Mouse (Mus musculus) midbrain, embryonic 15.5 days (tissue): Measurements from ENCODE around the gene Inca1. TPM values are rescaled to one million over a fixed set of nuclear protein-coding genes. Genes with fewer than 3 reads are reported as not detected.

ENCODE experiments used
- ATAC-seq: fragments of 200-750 bp; cut with Nextera tagmentation; replicated peaks from 2 replicates; pipeline ENCODE4 v1.8.0; 2017; ENCODE audit warnings: moderate TSS enrichment
- H3K27ac ChIP-seq: fragments of 300-500 bp; sonication (generic); 2 replicates; pipeline ENCODE4 v1.5.1; 2015; ENCODE audit warnings: mild to moderate bottlenecking, inconsistent platforms
- H3K27me3 ChIP-seq: fragments of 300-500 bp; sonication (generic); replicated peaks from 2 replicates; pipeline ENCODE4 v1.6.1; 2015; ENCODE audit warnings: inconsistent platforms
- H3K36me3 ChIP-seq: fragments of 300-500 bp; sonication (generic); replicated peaks from 2 replicates; pipeline ENCODE4 v1.6.1; 2015; ENCODE audit warnings: inconsistent platforms
- H3K4me1 ChIP-seq: fragments of 300-500 bp; sonication (generic); 2 replicates; pipeline ENCODE4 v1.6.1; 2015; ENCODE audit warnings: inconsistent platforms
- H3K4me2 ChIP-seq: fragments of 300-500 bp; sonication (generic); 2 replicates; pipeline ENCODE4 v1.6.1; 2015; ENCODE audit warnings: inconsistent platforms, mild to moderate bottlenecking, moderate library complexity
- H3K4me3 ChIP-seq: fragments of 300-500 bp; sonication (generic); 2 replicates; pipeline ENCODE4 v1.5.1; 2015; ENCODE audit warnings: mild to moderate bottlenecking, inconsistent platforms
- H3K9ac ChIP-seq: fragments of 300-500 bp; sonication (generic); 2 replicates; pipeline ENCODE4 v1.6.1; 2015; ENCODE audit warnings: mild to moderate bottlenecking, inconsistent platforms
- H3K9me3 ChIP-seq: fragments of 300-500 bp; sonication (generic); 2 replicates; pipeline ENCODE4 v1.6.1; 2016; ENCODE audit warnings: inconsistent platforms
- WGBS: fragments of 180-500 bp; shearing (Covaris S2); methylation state at CpG from one replicate; pipeline ENCODE4 v1.1.7; 2015; ENCODE audit warnings: mixed read lengths; 5-methylcytosine and 5-hydroxymethylcytosine counted together
- polyA plus RNA-seq: library from polyadenylated mRNA; unstranded; fragments of >200 nt; fragmentation: Nextera tagmentation; extraction: Ambion mirVana; gene quantifications from 2 replicates; pipeline ENCODE4 v1.2.1, GENCODE M21; 2015

Gene Inca1
- polyA plus RNA-seq, 1 experiment from 2014 or later, result 1.7 TPM

DNA sequence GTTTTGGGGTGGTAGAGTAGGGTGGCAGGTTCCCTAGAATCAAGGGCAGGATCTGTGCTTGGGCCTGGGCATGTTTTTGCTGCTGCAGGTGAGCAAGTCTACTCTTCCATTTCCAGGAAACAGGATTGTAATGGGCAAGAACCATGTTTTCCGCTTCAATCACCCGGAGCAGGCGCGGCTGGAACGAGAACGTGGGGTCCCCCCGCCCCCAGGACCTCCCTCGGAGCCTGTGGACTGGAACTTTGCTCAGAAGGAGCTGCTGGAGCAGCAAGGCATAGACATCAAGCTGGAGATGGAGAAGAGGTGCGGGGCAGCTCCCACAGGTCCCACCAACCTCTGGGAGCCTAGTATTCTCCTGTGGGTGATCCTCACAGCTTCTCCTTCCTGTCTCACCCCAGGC is 24.8 kb upstream of the Inca1 start:
- Histone ChIP-seq H3K27ac (no peak overlapping the region), H3K27me3 (no peaks in the 10 kb centered on the region), H3K9ac (no peak overlapping the region), H3K36me3 (peaks cover 64% of the 10 kb centered on the region), H3K4me2 (no peak overlapping the region), H3K4me3 (no peak overlapping the region), H3K4me1 (no peaks in the 10 kb centered on the region), H3K9me3 (no peaks in the 10 kb centered on the region)
- ATAC-seq, result no peak
- WGBS, result 95% methylated on average over 9 of the region's 9 CpGs

- Histone ChIP-seq H3K9ac (no peak overlapping the region), H3K4me3 (no peak overlapping the region)
- WGBS, result 92% methylated on average over 3 of the region's 3 CpGs
These were observed 21.1 kb upstream of the Inca1 start for GRCm38 (mm10) chr11:70721072-70721471.

GRCm38 (mm10) chr11:70720567-70720966 is 20.6 kb upstream of the Inca1 start:
- peaks cover 46% of the 10 kb centered on the region for H3K36me3 ChIP-seq

More at GRCm38 (mm10) chr11:70721072-70721471, 21.1 kb upstream of the Inca1 start:
- Histone ChIP-seq H3K36me3 (peaks cover 48% of the 10 kb centered on the region), H3K4me2 (no peak overlapping the region), H3K27me3 (no peaks in the 10 kb centered on the region), H3K27ac (no peak overlapping the region), H3K9me3 (no peaks in the 10 kb centered on the region), H3K4me1 (no peaks in the 10 kb centered on the region)
- ATAC-seq, result no peak

GRCm38 (mm10) chr11:70718481-70718880 is 18.5 kb upstream of the Inca1 start:
- no peaks in the 10 kb centered on the region for H3K4me1 ChIP-seq
- H3K9ac ChIP-seq, result no peak overlapping the region
- H3K4me2 ChIP-seq, result no peak overlapping the region
- H3K27ac ChIP-seq, result no peak overlapping the region
- H3K4me3 ChIP-seq, result no peak overlapping the region
- H3K9me3 ChIP-seq, result no peaks in the 10 kb centered on the region
- peaks cover 26% of the 10 kb centered on the region for H3K36me3 ChIP-seq
- 89% methylated on average over 5 of the region's 5 CpGs for WGBS
- H3K27me3 ChIP-seq, result no peaks in the 10 kb centered on the region
- ATAC-seq, result no peak

More at GRCm38 (mm10) chr11:70720567-70720966, 20.6 kb upstream of the Inca1 start:
- H3K4me1 ChIP-seq, result no peaks in the 10 kb centered on the region
- no peaks in the 10 kb centered on the region for H3K9me3 ChIP-seq
- H3K27me3 ChIP-seq, result no peaks in the 10 kb centered on the region
- no peak for ATAC-seq
- no peak overlapping the region for H3K9ac ChIP-seq
- H3K4me2 ChIP-seq, result no peak overlapping the region
- WGBS, result 98% methylated on average over 3 of the region's 3 CpGs
- no peak overlapping the region for H3K4me3 ChIP-seq
- H3K27ac ChIP-seq, result no peak overlapping the region

- no peak overlapping the region for H3K4me2 ChIP-seq
- no peak for ATAC-seq
- no peaks in the 10 kb centered on the region for H3K27me3 ChIP-seq
- H3K27ac ChIP-seq, result no peak overlapping the region
- H3K4me3 ChIP-seq, result no peak overlapping the region
- peaks cover 27% of the 10 kb centered on the region for H3K36me3 ChIP-seq
- no peaks in the 10 kb centered on the region for H3K4me1 ChIP-seq
- no peak overlapping the region for H3K9ac ChIP-seq
- 81% methylated on average over 6 of the region's 6 CpGs for WGBS
- H3K9me3 ChIP-seq, result no peaks in the 10 kb centered on the region
These were observed 15.9 kb upstream of the Inca1 start for GRCm38 (mm10) chr11:70715832-70716231.

- WGBS, result 92% methylated on average over 6 of the region's 6 CpGs
- H3K9ac ChIP-seq, result no peak overlapping the region
- ATAC-seq, result no peak
- H3K36me3 ChIP-seq, result peaks cover 29% of the 10 kb centered on the region; the same call in 1 of the 2 replicates
- no peak overlapping the region for H3K4me2 ChIP-seq
- H3K9me3 ChIP-seq, result no peaks in the 10 kb centered on the region
- H3K4me1 ChIP-seq, result no peaks in the 10 kb centered on the region
- H3K4me3 ChIP-seq, result no peak overlapping the region
- H3K27ac ChIP-seq, result no peak overlapping the region
- H3K27me3 ChIP-seq, result no peaks in the 10 kb centered on the region
These were observed 13.3 kb upstream of the Inca1 start for GRCm38 (mm10) chr11:70713222-70713621.

GRCm38 (mm10) chr11:70711026-70711425 is 11.1 kb upstream of the Inca1 start:
- Histone ChIP-seq H3K9me3 (no peaks in the 10 kb centered on the region), H3K4me2 (no peak overlapping the region), H3K4me1 (no peaks in the 10 kb centered on the region), H3K9ac (no peak overlapping the region), H3K27me3 (no peaks in the 10 kb centered on the region), H3K36me3 (peaks cover 39% of the 10 kb centered on the region; the same call in 1 of the 2 replicates), H3K27ac (no peak overlapping the region), H3K4me3 (no peak overlapping the region)
- ATAC-seq, result no peak
- 95% methylated on average over 10 of the region's 10 CpGs for WGBS

DNA sequence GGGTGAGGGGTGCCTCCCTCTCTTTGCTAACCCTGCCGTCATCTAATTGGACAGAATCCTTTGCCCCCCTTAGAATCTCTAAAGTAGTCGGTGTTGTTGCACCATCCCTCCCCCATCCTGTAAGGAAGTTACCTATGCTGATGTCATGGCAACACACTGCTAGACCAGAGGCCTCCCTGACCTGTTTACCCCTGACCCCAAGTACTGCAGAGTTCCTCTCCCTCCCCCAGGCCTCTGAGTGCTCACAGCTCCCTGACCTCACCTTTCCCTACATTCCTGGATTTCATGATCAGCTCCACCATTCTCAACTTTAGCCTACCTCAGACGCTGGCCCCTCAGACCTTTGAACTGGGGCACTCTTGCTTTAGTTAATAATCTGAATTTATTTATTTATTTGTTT is 6.2 kb upstream of the Inca1 start:
- Histone ChIP-seq H3K9me3 (no peaks in the 10 kb centered on the region), H3K36me3 (peaks cover 35% of the 10 kb centered on the region; the same call in 1 of the 2 replicates), H3K9ac (no peak overlapping the region), H3K4me3 (no peak overlapping the region), H3K27ac (no peak overlapping the region), H3K4me2 (no peak overlapping the region), H3K27me3 (no peaks in the 10 kb centered on the region), H3K4me1 (peaks cover 16% of the 10 kb centered on the region)
- ATAC-seq, result no peak
- 81% methylated on average over 3 of the region's 3 CpGs for WGBS

DNA sequence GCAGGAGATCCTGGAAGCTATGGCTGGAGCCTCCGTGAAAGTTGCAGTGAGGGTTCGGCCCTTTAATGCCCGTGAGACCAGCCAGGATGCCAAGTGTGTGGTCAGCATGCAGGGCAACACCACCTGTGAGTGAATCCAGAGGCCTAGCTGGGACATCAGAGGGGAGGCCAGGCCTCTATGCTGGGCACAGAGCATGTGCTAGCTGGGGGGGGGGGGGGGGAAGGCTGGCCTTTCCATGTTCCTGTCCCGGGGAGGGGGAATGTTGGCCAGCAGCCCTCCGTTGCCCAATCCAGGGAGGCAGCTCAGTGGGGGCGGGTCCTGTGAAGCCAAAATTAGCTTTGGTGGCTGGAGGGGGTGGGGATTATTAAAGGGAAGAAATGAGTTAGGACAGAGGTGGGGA is 2.8 kb upstream of the Inca1 start:
- Histone ChIP-seq H3K4me3 (no peak overlapping the region), H3K27me3 (no peaks in the 10 kb centered on the region), H3K27ac (no peak overlapping the region), H3K9me3 (no peaks in the 10 kb centered on the region), H3K36me3 (peaks cover 18% of the 10 kb centered on the region; the same call in 1 of the 2 replicates), H3K9ac (peak overlapping the region; percentile 16; the same call in 1 of the 2 replicates), H3K4me1 (peaks cover 24% of the 10 kb centered on the region), H3K4me2 (peak overlapping the region; percentile 90)
- WGBS, result 69% methylated on average over 6 of the region's 6 CpGs
- no peak for ATAC-seq

DNA sequence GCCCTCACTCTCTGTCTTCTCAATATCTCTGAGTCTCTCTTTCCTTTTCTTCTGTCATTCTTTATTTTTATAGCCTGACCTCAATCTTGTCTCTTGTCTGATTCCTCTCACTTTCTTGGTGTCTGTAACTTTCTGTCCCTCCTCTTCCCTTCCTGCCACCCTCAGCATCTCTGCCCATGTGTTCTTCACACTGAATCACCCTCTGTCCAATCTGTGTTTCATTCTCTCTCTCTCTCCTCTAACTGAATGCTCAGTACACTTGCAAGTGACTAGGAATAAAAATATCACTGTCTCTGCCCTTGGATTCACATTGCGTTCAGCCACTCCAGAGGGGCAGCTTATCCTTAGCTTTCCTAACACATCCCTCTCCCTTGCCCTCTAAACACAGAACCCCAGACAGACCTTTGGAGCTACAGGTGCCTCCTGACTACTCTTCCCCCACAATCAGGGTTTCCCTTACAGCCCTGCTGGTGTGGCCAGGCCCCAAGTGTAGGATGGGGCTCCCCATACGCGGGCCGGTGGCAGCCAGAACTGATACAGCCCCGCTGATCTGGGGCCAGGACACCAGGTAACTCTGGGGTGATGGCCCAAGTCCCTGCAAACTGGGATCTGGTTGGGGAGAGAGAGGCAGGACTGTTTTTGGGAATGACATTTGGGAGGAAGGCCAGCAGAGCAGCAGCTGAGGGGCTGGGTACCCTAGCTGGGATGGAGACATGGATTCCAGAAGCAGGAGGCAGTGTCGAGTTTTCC is 2.2 kb upstream of the Inca1 start:
- ATAC-seq, result no peak
- Histone ChIP-seq H3K36me3 (peaks cover 13% of the 10 kb centered on the region; the same call in 1 of the 2 replicates), H3K4me3 (peak overlapping the region; percentile 97), H3K27ac (no peak overlapping the region), H3K4me1 (peaks cover 24% of the 10 kb centered on the region), H3K9ac (peak overlapping the region; percentile 92; the same call in 1 of the 2 replicates), H3K9me3 (no peaks in the 10 kb centered on the region), H3K27me3 (no peaks in the 10 kb centered on the region), H3K4me2 (peak overlapping the region; percentile 90)
- WGBS, result 85% methylated on average over 6 of the region's 6 CpGs

GRCm38 (mm10) chr11:70701221-70701955 is 1.4 kb upstream of the Inca1 start:
- WGBS, result 11% methylated on average over 10 of the region's 10 CpGs
- ATAC-seq, result no peak

GRCm38 (mm10) chr11:70700613-70701012 is 658 bp upstream of the Inca1 start:
- H3K27ac ChIP-seq, result peak overlapping the region; percentile 92
- peak; percentile 57 for ATAC-seq
- H3K36me3 ChIP-seq, result peaks cover 4% of the 10 kb centered on the region; the same call in 1 of the 2 replicates

More at GRCm38 (mm10) chr11:70701221-70701955, 1.4 kb upstream of the Inca1 start:
- H3K4me2 ChIP-seq, result peak overlapping the region; percentile 90
- H3K27me3 ChIP-seq, result no peaks in the 10 kb centered on the region
- peak overlapping the region; percentile 97 for H3K4me3 ChIP-seq
- H3K4me1 ChIP-seq, result peaks cover 24% of the 10 kb centered on the region
- H3K9me3 ChIP-seq, result no peaks in the 10 kb centered on the region
- peak overlapping the region; percentile 92; the same call in 1 of the 2 replicates for H3K27ac ChIP-seq
- H3K9ac ChIP-seq, result peak overlapping the region; percentile 92
- peaks cover 6% of the 10 kb centered on the region; the same call in 1 of the 2 replicates for H3K36me3 ChIP-seq

More at GRCm38 (mm10) chr11:70700613-70701012, 658 bp upstream of the Inca1 start:
- WGBS, result under 1% methylated on average over 34 of the region's 34 CpGs
- Histone ChIP-seq H3K9me3 (no peaks in the 10 kb centered on the region), H3K27me3 (no peaks in the 10 kb centered on the region), H3K9ac (peak overlapping the region; percentile 92), H3K4me1 (peaks cover 24% of the 10 kb centered on the region), H3K4me3 (peak overlapping the region; percentile 97), H3K4me2 (peak overlapping the region; percentile 90)
